ENCODE assay signal across 9 mouse cellular contexts in the genomic region with DNA sequence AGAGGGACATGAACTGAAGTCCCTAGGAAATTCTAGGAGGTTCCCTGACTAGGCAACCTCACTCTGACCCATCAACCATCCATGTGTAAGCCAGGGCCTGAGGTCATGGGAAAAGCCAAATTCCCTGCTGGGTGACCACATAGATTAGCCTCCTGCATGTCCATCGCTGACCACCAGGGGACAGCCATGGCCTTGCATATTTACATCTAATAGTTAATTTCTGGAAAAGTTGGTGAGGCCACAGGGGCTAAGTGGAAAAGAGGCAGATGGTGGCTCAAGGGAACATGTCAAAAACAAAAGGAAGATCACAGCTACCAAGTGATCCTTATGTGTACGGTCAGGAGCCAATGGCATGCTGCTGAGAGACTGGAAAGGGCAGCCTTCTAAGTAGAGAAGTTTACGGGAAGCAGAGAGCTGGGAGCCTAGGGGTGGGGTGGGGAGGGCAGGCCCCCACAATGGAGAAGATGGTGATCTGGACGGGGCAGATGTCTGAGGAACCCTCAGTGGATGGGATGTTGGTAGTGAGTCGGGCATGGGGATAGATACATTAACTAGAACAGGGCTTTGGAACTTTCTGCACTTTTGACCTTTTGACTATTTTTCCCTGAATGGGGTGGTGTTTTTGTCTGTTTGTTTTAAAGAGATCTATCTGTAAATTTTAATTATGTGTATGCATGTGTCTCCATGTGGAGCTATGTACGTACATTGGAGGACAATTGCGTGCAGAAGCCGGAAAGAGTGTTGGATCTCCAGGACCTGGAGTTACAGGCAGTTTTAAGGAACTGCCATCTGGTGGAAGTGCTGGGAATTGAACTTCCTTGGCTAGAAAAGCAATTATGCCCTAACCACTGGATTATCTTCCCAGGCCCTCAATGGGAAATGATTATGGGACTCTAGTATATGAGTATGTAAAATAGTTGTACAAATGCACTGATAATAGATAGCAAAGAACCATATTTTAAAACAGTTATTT. TPM values are rescaled to one million over a fixed set of nuclear protein-coding genes. Genes with fewer than 3 reads are reported as not detected.
A peak's percentile ranks its signal among the peaks of the same experiment; 100 is the strongest.
DNase-seq lines count a peak whose midpoint lies in the region; ATAC-seq and TF ChIP-seq lines count a peak whose summit lies in the region.
"Had no signal": no experiment of that assay in that cellular context is flagged by ENCODE, and none has a peak within 500 bp of the region (broad histone marks: within the 10 kb centered on the region; RNA-seq: fewer than 3 reads in every experiment).

No protein-coding gene starts in this region.

- peak; percentile 43 for DNase-seq in gastrocnemius, adult 18-20 months (ENCODE audit: low spot score)
- no peak for DNase-seq in gastrocnemius, postnatal 25 days
- DNase-seq in B cell, adult 2 months: peak; percentile 20 to 29
- peak; percentile 55 for DNase-seq in gastrocnemius, adult 2 months
- peak; percentile 81 for DNase-seq in kidney, postnatal 10 days

- no peak overlapping the region for H3K27ac ChIP-seq in bone marrow, adult 2 months (ENCODE audit: control insufficient read depth, insufficient read depth, low read depth, low read length, poor library complexity)
- no peak overlapping the region for H3K27ac ChIP-seq in gastrocnemius, adult 2 months

- H3K4me3 ChIP-seq in bone marrow, adult 2 months (replicated peaks; ENCODE audit: control insufficient read depth, low read depth, low read length): no peak overlapping the region
- no peak overlapping the region for H3K4me3 ChIP-seq in gastrocnemius, adult 2 months

- no peaks in the 10 kb centered on the region; the same call in 1 of the 2 replicates for H3K4me1 ChIP-seq in bone marrow, adult 2 months (ENCODE audit: control insufficient read depth, insufficient read depth, low read length)

- TF ChIP-seq POLR2A in bone marrow, adult 2 months (IDR thresholded peaks at IDR 0.05; ENCODE audit: borderline replicate concordance, control insufficient read depth, low read depth, low read length): no peak

- WGBS in bone marrow, adult 2 months: 53% methylated on average over 8 of the region's 8 CpGs

- ATAC-seq in megakaryocyte, adult 5-6 weeks (ENCODE audit: poor library complexity, severe bottlenecking): peak; percentile 47; the same call in 1 of the 2 replicates
- ATAC-seq in erythroid progenitor cell, adult 5-6 weeks (replicated peaks; ENCODE audit: low FRiP score, poor library complexity, severe bottlenecking): no peak

- TF ChIP-seq CTCF in bone marrow, adult 2 months (IDR thresholded peaks at IDR 0.05; ENCODE audit: control insufficient read depth, insufficient read depth, low read length): peak; percentile 48; the same call in 1 of the 2 replicates
- peak; percentile 78 for TF ChIP-seq CTCF in gastrocnemius, adult 2 months (IDR thresholded peaks at IDR 0.05)

- intact Hi-C loops in gastrocnemius, adult 2 months (cut with DNase I): loop anchor here (1.0 to 5.0 kb wide), 2 partner anchors 48 to 86 kb away; no protein-coding TSS in a partner anchor

RNA-seq across cellular contexts. Expression of gene Prss21, which starts 6.3 kb away (rescaled TPM):
- not detected for total RNA-seq in gastrocnemius, adult 18-20 months (2021)
- not detected for total RNA-seq in gastrocnemius, postnatal 25 days (2021)
- polyA plus RNA-seq in bone marrow, adult 2 months (2011; ENCODE audit: insufficient read depth, insufficient read length, low replicate concordance, missing spikeins): not detected in 2 replicates
- not detected for total RNA-seq in gastrocnemius, adult 2 months (2021)
- not detected in 2 replicates for total RNA-seq in megakaryocyte, adult 5-6 weeks (2015)
- not detected in 2 replicates for total RNA-seq in megakaryocyte, adult 5-6 weeks (2017)
- not detected in 2 replicates for total RNA-seq in erythroid progenitor cell, adult 5-6 weeks (2015; ENCODE audit: low replicate concordance)
- total RNA-seq in erythroid progenitor cell, adult 5-6 weeks (2017; ENCODE audit: low replicate concordance): not detected in 2 replicates
- total RNA-seq: layer of hippocampus, adult 18-20 months had no signal

RNA-seq across cellular contexts. Expression of gene Dcpp1, which starts 6.5 kb away (rescaled TPM):
- total RNA-seq in gastrocnemius, adult 18-20 months (2021): not detected
- total RNA-seq in gastrocnemius, postnatal 25 days (2021): not detected
- not detected in 2 replicates for polyA plus RNA-seq in bone marrow, adult 2 months (2011; ENCODE audit: insufficient read depth, insufficient read length, low replicate concordance, missing spikeins)
- not detected for total RNA-seq in gastrocnemius, adult 2 months (2021)
- not detected in 2 replicates for total RNA-seq in megakaryocyte, adult 5-6 weeks (2015)
- total RNA-seq in megakaryocyte, adult 5-6 weeks (2017): not detected in 2 replicates
- not detected in 2 replicates for total RNA-seq in erythroid progenitor cell, adult 5-6 weeks (2015; ENCODE audit: low replicate concordance)
- total RNA-seq in erythroid progenitor cell, adult 5-6 weeks (2017; ENCODE audit: low replicate concordance): not detected in 2 replicates
- total RNA-seq: layer of hippocampus, adult 18-20 months had no signal

RNA-seq across cellular contexts. Expression of gene Dcpp2, which starts 6.5 kb away (rescaled TPM):
- not detected for total RNA-seq in gastrocnemius, adult 18-20 months (2021)
- total RNA-seq in gastrocnemius, postnatal 25 days (2021): not detected
- polyA plus RNA-seq in bone marrow, adult 2 months (2011; ENCODE audit: insufficient read depth, insufficient read length, low replicate concordance, missing spikeins): not detected in 2 replicates
- not detected for total RNA-seq in gastrocnemius, adult 2 months (2021)
- not detected in 2 replicates for total RNA-seq in megakaryocyte, adult 5-6 weeks (2015)
- not detected in 2 replicates for total RNA-seq in megakaryocyte, adult 5-6 weeks (2017)
- not detected in 2 replicates for total RNA-seq in erythroid progenitor cell, adult 5-6 weeks (2015; ENCODE audit: low replicate concordance)
- total RNA-seq in erythroid progenitor cell, adult 5-6 weeks (2017; ENCODE audit: low replicate concordance): not detected in 2 replicates
- total RNA-seq: layer of hippocampus, adult 18-20 months had no signal

RNA-seq across cellular contexts. Expression of gene Prss41, which starts 30.2 kb away (rescaled TPM):
- not detected for total RNA-seq in gastrocnemius, adult 18-20 months (2021)
- not detected for total RNA-seq in gastrocnemius, postnatal 25 days (2021)
- polyA plus RNA-seq in bone marrow, adult 2 months (2011; ENCODE audit: insufficient read depth, insufficient read length, low replicate concordance, missing spikeins): not detected in 2 replicates
- not detected for total RNA-seq in gastrocnemius, adult 2 months (2021)
- total RNA-seq in megakaryocyte, adult 5-6 weeks (2015): not detected in 2 replicates
- not detected in 2 replicates for total RNA-seq in megakaryocyte, adult 5-6 weeks (2017)
- not detected in 2 replicates for total RNA-seq in erythroid progenitor cell, adult 5-6 weeks (2015; ENCODE audit: low replicate concordance)
- total RNA-seq in erythroid progenitor cell, adult 5-6 weeks (2017; ENCODE audit: low replicate concordance): not detected in 2 replicates

RNA-seq across cellular contexts. Expression of gene Prss32, which starts 30.5 kb away (rescaled TPM):
- total RNA-seq in gastrocnemius, adult 18-20 months (2021): not detected
- not detected for total RNA-seq in gastrocnemius, postnatal 25 days (2021)
- polyA plus RNA-seq in bone marrow, adult 2 months (2011; ENCODE audit: insufficient read depth, insufficient read length, low replicate concordance, missing spikeins): not detected in 2 replicates
- total RNA-seq in gastrocnemius, adult 2 months (2021): not detected
- not detected in 2 replicates for total RNA-seq in megakaryocyte, adult 5-6 weeks (2015)
- not detected in 2 replicates for total RNA-seq in megakaryocyte, adult 5-6 weeks (2017)
- total RNA-seq in erythroid progenitor cell, adult 5-6 weeks (2015; ENCODE audit: low replicate concordance): not detected in 2 replicates
- not detected in 2 replicates for total RNA-seq in erythroid progenitor cell, adult 5-6 weeks (2017; ENCODE audit: low replicate concordance)
- total RNA-seq: layer of hippocampus, adult 18-20 months had no signal
